Mouse (Mus musculus) cerebellum, adult (tissue): ENCODE measurements at regions not wholly inside any gene's neighbourhood (a gene's known extent, or its start where the extent isn't known, plus 50 kb on each side); places are given as distances from the start of the nearest gene placed in this dataset.
A peak's percentile ranks its signal among the peaks of the same experiment; 100 is the strongest.

Experiments used
- ATAC-seq: cut with Nextera tagmentation; 2 replicates; pipeline ENCODE4 v1.9.2; 2017; ENCODE audit warnings: mild to moderate bottlenecking, moderate library complexity, mixed read lengths; ENCODE audit not compliant: insufficient number of reproducible peaks, low FRiP score, low TSS enrichment

- ATAC-seq = no peak
Measured at GRCm38 (mm10) chr16:39102151-39102550, 209.7 kb downstream of the Igsf11 start.

GRCm38 (mm10) chr16:39103360-39104095, 211.1 kb downstream of the Igsf11 start:
- ATAC-seq = no peak

GRCm38 (mm10) chr16:39109383-39110033, 217.0 kb downstream of the Igsf11 start:
- 0 out of 2 replicates have a peak, but pooled peaks have one; percentile 70 for ATAC-seq

GRCm38 (mm10) chr16:39110089-39110488, 217.6 kb downstream of the Igsf11 start:
- no peak for ATAC-seq

GRCm38 (mm10) chr16:39118059-39118458, 225.6 kb downstream of the Igsf11 start:
- no peak for ATAC-seq

- ATAC-seq = no peak
Measured at GRCm38 (mm10) chr16:39119811-39120210, 227.3 kb downstream of the Igsf11 start.

- ATAC-seq = no peak
Measured at GRCm38 (mm10) chr16:39123445-39123952, 231.0 kb downstream of the Igsf11 start.

- no peak for ATAC-seq
Measured at GRCm38 (mm10) chr16:39132459-39132858, 240.0 kb downstream of the Igsf11 start.

- no peak for ATAC-seq
Measured at GRCm38 (mm10) chr16:39135777-39136176, 243.3 kb downstream of the Igsf11 start.

GRCm38 (mm10) chr16:39147151-39147550, 254.7 kb downstream of the Igsf11 start:
- ATAC-seq = no peak

- no peak for ATAC-seq
Measured at GRCm38 (mm10) chr16:39151325-39152318, 259.2 kb downstream of the Igsf11 start.

GRCm38 (mm10) chr16:39158893-39159292, 266.4 kb downstream of the Igsf11 start:
- no peak for ATAC-seq

GRCm38 (mm10) chr16:39159725-39160124, 267.3 kb downstream of the Igsf11 start:
- ATAC-seq = no peak

GRCm38 (mm10) chr16:39162684-39163083, 270.2 kb downstream of the Igsf11 start:
- no peak for ATAC-seq

GRCm38 (mm10) chr16:39191861-39192260, 299.4 kb downstream of the Igsf11 start:
- ATAC-seq = no peak

GRCm38 (mm10) chr16:39195431-39195830, 303.0 kb downstream of the Igsf11 start:
- peak; percentile 89 for ATAC-seq

- ATAC-seq = no peak
Measured at GRCm38 (mm10) chr16:39196896-39197295, 304.4 kb downstream of the Igsf11 start.

- no peak for ATAC-seq
Measured at GRCm38 (mm10) chr16:39223551-39223950, 331.1 kb downstream of the Igsf11 start.

GRCm38 (mm10) chr16:39229501-39229900, 337.0 kb downstream of the Igsf11 start:
- ATAC-seq = no peak

- no peak for ATAC-seq
Measured at GRCm38 (mm10) chr16:39230439-39230838, 338.0 kb downstream of the Igsf11 start.
